Comparison of ENCODE assay signal across 12 mouse cellular contexts in the genomic region with DNA sequence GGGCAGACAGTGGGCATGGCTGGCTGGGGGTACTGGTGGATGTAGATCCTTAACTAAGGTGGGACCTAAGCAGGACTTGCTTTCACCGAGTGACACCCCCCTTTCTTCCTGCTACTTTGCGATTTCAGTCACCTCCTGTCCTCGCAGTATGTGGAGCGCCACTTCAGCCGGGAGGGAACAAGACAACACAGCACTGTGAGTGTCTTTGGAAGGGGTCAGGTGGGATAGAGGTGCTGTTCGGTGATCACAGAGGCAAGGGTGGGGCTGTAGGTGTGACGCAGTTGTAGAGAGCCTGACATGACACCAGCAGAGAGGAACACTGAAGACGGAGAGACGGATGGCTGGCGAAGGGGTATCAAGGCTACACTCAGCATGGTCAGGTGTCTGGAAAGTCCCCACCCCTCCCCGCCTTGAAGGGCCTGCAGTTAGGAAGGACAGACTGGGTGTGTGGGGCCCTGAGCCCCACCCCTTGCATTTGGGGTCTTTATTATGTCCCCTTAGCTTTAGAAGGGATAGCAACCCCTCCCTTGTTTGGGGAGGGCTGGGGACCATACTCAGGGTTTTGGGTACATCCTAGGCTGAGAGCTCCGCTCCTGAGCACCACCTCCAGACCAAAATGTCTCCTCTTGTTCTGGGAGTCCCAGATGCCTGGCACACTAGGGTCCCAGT. TPM values are rescaled to one million over a fixed set of nuclear protein-coding genes. Genes with fewer than 3 reads are reported as not detected.
DNase-seq lines count a peak whose midpoint lies in the region; ATAC-seq and TF ChIP-seq lines count a peak whose summit lies in the region.
"Had no signal": no experiment of that assay in that cellular context is flagged by ENCODE, and none has a peak within 500 bp of the region (broad histone marks: within the 10 kb centered on the region; RNA-seq: fewer than 3 reads in every experiment).

No protein-coding gene starts in this region.

- H3K4me1 ChIP-seq in heart, embryonic 13.5 days: peaks cover 33% of the 10 kb centered on the region
- peaks cover 4% of the 10 kb centered on the region; the same call in 1 of the 2 replicates for H3K4me1 ChIP-seq in heart, adult 2 months (ENCODE audit: control insufficient read depth, insufficient read depth, low read length)
- H3K4me1 ChIP-seq in midbrain, embryonic 13.5 days (replicated peaks): peaks cover 62% of the 10 kb centered on the region
- H3K4me1 ChIP-seq in midbrain, embryonic 15.5 days: peaks cover 40% of the 10 kb centered on the region
- peaks cover 40% of the 10 kb centered on the region for H3K4me1 ChIP-seq in embryonic facial prominence, embryonic 12.5 days
- H3K4me1 ChIP-seq in limb, embryonic 15.5 days: peaks cover 30% of the 10 kb centered on the region

- DNase-seq in heart, adult 2 months: no peak
- DNase-seq in thymus, adult 18-20 months: no peak
- DNase-seq: kidney, adult 8-10 months had no signal

- TF ChIP-seq POLR2A in heart, adult 2 months (IDR thresholded peaks at IDR 0.05; ENCODE audit: insufficient read depth, low read depth, low read length): no peak

- intact Hi-C loops in heart, adult 2 months (cut with DNase I): loop anchor here (5.0 kb wide), 1 partner anchor 222 kb away; no protein-coding TSS in a partner anchor

- no peaks in the 10 kb centered on the region for H3K9me3 ChIP-seq in heart, embryonic 13.5 days
- no peaks in the 10 kb centered on the region for H3K9me3 ChIP-seq in midbrain, embryonic 13.5 days
- H3K9me3 ChIP-seq in midbrain, embryonic 15.5 days: no peaks in the 10 kb centered on the region
- H3K9me3 ChIP-seq in embryonic facial prominence, embryonic 12.5 days: no peaks in the 10 kb centered on the region
- no peaks in the 10 kb centered on the region for H3K9me3 ChIP-seq in limb, embryonic 15.5 days
- H3K9me3 ChIP-seq: liver, embryonic 15.5 days; megakaryocyte, embryonic 14.5 days had no signal

- WGBS in heart, embryonic 13.5 days: 65% methylated on average over 12 of the region's 12 CpGs
- whole genome bisulfite sequencing in heart, adult 2 months: 78% methylated on average over 12 of the region's 12 CpGs
- WGBS in midbrain, embryonic 13.5 days: 87% methylated on average over 12 of the region's 12 CpGs
- 88% methylated on average over 12 of the region's 12 CpGs for WGBS in midbrain, embryonic 15.5 days
- WGBS in embryonic facial prominence, embryonic 12.5 days: 80% methylated on average over 12 of the region's 12 CpGs
- WGBS in limb, embryonic 15.5 days: 75% methylated on average over 12 of the region's 12 CpGs

- no peak for ATAC-seq in heart, embryonic 13.5 days (ENCODE audit: extremely low read depth, insufficient number of reproducible peaks, low FRiP score, low TSS enrichment)
- no peak for ATAC-seq in midbrain, embryonic 13.5 days
- ATAC-seq in midbrain, embryonic 15.5 days (replicated peaks): no peak
- no peak for ATAC-seq in embryonic facial prominence, embryonic 12.5 days (ENCODE audit: insufficient number of reproducible peaks, insufficient read depth, low FRiP score, low TSS enrichment)
- no peak for ATAC-seq in limb, embryonic 15.5 days (ENCODE audit: insufficient number of reproducible peaks, low FRiP score, low TSS enrichment, low read depth)

- no peak for TF ChIP-seq CTCF in heart, adult 2 months (IDR thresholded peaks at IDR 0.05)

- peaks cover 22% of the 10 kb centered on the region for H3K27me3 ChIP-seq in heart, embryonic 13.5 days (replicated peaks)
- H3K27me3 ChIP-seq in heart, adult 2 months (ENCODE audit: control insufficient read depth, insufficient read depth, low read length): no peaks in the 10 kb centered on the region
- no peaks in the 10 kb centered on the region for H3K27me3 ChIP-seq in midbrain, embryonic 13.5 days
- no peaks in the 10 kb centered on the region for H3K27me3 ChIP-seq in midbrain, embryonic 15.5 days (replicated peaks)
- H3K27me3 ChIP-seq in embryonic facial prominence, embryonic 12.5 days: 0 out of 2 replicates have a peak, but pooled peaks cover 4% of the 10 kb centered on the region
- H3K27me3 ChIP-seq in limb, embryonic 15.5 days: no peaks in the 10 kb centered on the region

- H3K4me3 ChIP-seq in heart, embryonic 13.5 days: no peak overlapping the region
- no peak overlapping the region for H3K4me3 ChIP-seq in heart, adult 2 months
- no peak overlapping the region for H3K4me3 ChIP-seq in midbrain, embryonic 13.5 days (replicated peaks)
- no peak overlapping the region for H3K4me3 ChIP-seq in midbrain, embryonic 15.5 days
- H3K4me3 ChIP-seq in embryonic facial prominence, embryonic 12.5 days: no peak overlapping the region
- H3K4me3 ChIP-seq in limb, embryonic 15.5 days: no peak overlapping the region
- H3K4me3 ChIP-seq: liver, embryonic 15.5 days; megakaryocyte, embryonic 14.5 days; myocyte had no signal

- H3K36me3 ChIP-seq in heart, embryonic 13.5 days: no peaks in the 10 kb centered on the region
- H3K36me3 ChIP-seq in heart, adult 2 months (ENCODE audit: control insufficient read depth, insufficient read depth, low read length): no peaks in the 10 kb centered on the region
- H3K36me3 ChIP-seq in midbrain, embryonic 13.5 days: no peaks in the 10 kb centered on the region
- H3K36me3 ChIP-seq in midbrain, embryonic 15.5 days (replicated peaks): no peaks in the 10 kb centered on the region
- no peaks in the 10 kb centered on the region for H3K36me3 ChIP-seq in embryonic facial prominence, embryonic 12.5 days
- H3K36me3 ChIP-seq in limb, embryonic 15.5 days: no peaks in the 10 kb centered on the region
- H3K36me3 ChIP-seq: liver, embryonic 15.5 days had no signal

- H3K27ac ChIP-seq in heart, embryonic 13.5 days (replicated peaks): peak overlapping the region; percentile 59
- H3K27ac ChIP-seq in heart, adult 2 months: no peak overlapping the region
- H3K27ac ChIP-seq in midbrain, embryonic 13.5 days: peak overlapping the region; percentile 39
- H3K27ac ChIP-seq in midbrain, embryonic 15.5 days: no peak overlapping the region
- H3K27ac ChIP-seq in embryonic facial prominence, embryonic 12.5 days: peak overlapping the region; percentile 38; the same call in 1 of the 2 replicates
- 0 out of 2 replicates have a peak overlapping the region, but pooled peaks have one; percentile 0 for H3K27ac ChIP-seq in limb, embryonic 15.5 days
- H3K27ac ChIP-seq: liver, embryonic 15.5 days had no signal

- peak overlapping the region; percentile 61 for H3K9ac ChIP-seq in heart, embryonic 13.5 days
- no peak overlapping the region for H3K9ac ChIP-seq in heart, adult 2 months (ENCODE audit: low read depth, low read length)
- H3K9ac ChIP-seq in midbrain, embryonic 13.5 days (replicated peaks): 0 out of 2 replicates have a peak overlapping the region, but pooled peaks have one; percentile 3
- H3K9ac ChIP-seq in midbrain, embryonic 15.5 days: no peak overlapping the region
- no peak overlapping the region for H3K9ac ChIP-seq in embryonic facial prominence, embryonic 12.5 days
- no peak overlapping the region for H3K9ac ChIP-seq in limb, embryonic 15.5 days
- H3K9ac ChIP-seq: liver, embryonic 15.5 days had no signal

- no peak for TF ChIP-seq EP300 in heart, adult 2 months (IDR thresholded peaks at IDR 0.05; ENCODE audit: insufficient read depth, low read depth, low read length)

- peak overlapping the region; percentile 32 for H3K4me2 ChIP-seq in heart, embryonic 13.5 days
- no peak overlapping the region for H3K4me2 ChIP-seq in midbrain, embryonic 13.5 days (replicated peaks)
- no peak overlapping the region for H3K4me2 ChIP-seq in midbrain, embryonic 15.5 days
- no peak overlapping the region for H3K4me2 ChIP-seq in embryonic facial prominence, embryonic 12.5 days (replicated peaks)
- H3K4me2 ChIP-seq in limb, embryonic 15.5 days: no peak overlapping the region
- H3K4me2 ChIP-seq: liver, embryonic 15.5 days had no signal

- H3K79me2 ChIP-seq in heart, adult 2 months (replicated peaks; ENCODE audit: control insufficient read depth, insufficient read depth, low read length): no peaks in the 10 kb centered on the region

RNA-seq across cellular contexts. Expression of a gene that starts 8.9 kb away (rescaled TPM):
- polyA plus RNA-seq in heart, embryonic 13.5 days (2015; fragmentation: Nextera tagmentation; extraction: Ambion mirVana): 6.7 and 7.3 TPM in 2 replicates
- total RNA-seq in heart, adult 2 months (2021): 1 to 10 TPM; 3.4 to 4.9 TPM
- 10.1 and 12.5 TPM in 2 replicates for polyA plus RNA-seq in heart, adult 2 months (2012; rRNA removed)
- polyA plus RNA-seq in midbrain, embryonic 13.5 days (2015; fragmentation: Nextera tagmentation; extraction: Ambion mirVana): 31.8 and 32.8 TPM in 2 replicates
- polyA plus RNA-seq in midbrain, embryonic 15.5 days (2015; fragmentation: Nextera tagmentation; extraction: Ambion mirVana): 34.4 and 40.4 TPM in 2 replicates
- 23.2 and 25.0 TPM in 2 replicates for polyA plus RNA-seq in embryonic facial prominence, embryonic 12.5 days (2016; fragmentation: Nextera tagmentation; extraction: Ambion mirVana)
- 5.1 and 6.0 TPM in 2 replicates for polyA plus RNA-seq in limb, embryonic 15.5 days (2015; fragmentation: Nextera tagmentation; extraction: Ambion mirVana)
- total RNA-seq: CH12.LX had no signal

RNA-seq across cellular contexts. Expression of a gene that starts 49.4 kb away (rescaled TPM):
- polyA plus RNA-seq in heart, embryonic 13.5 days (2015; fragmentation: Nextera tagmentation; extraction: Ambion mirVana): 46.5 and 50.3 TPM in 2 replicates
- total RNA-seq in heart, adult 2 months (2021): 10 to 100 TPM; 19.4 to 23.4 TPM
- 12.9 and 26.4 TPM in 2 replicates for polyA plus RNA-seq in heart, adult 2 months (2012; rRNA removed)
- 49.6 and 53.3 TPM in 2 replicates for polyA plus RNA-seq in midbrain, embryonic 13.5 days (2015; fragmentation: Nextera tagmentation; extraction: Ambion mirVana)
- 36.9 TPM in 2 replicates for polyA plus RNA-seq in midbrain, embryonic 15.5 days (2015; fragmentation: Nextera tagmentation; extraction: Ambion mirVana)
- polyA plus RNA-seq in embryonic facial prominence, embryonic 12.5 days (2016; fragmentation: Nextera tagmentation; extraction: Ambion mirVana): 103 and 105 TPM in 2 replicates
- 46.3 and 57.6 TPM in 2 replicates for polyA plus RNA-seq in limb, embryonic 15.5 days (2015; fragmentation: Nextera tagmentation; extraction: Ambion mirVana)
- total RNA-seq: CH12.LX had no signal

Comparison
In these comparisons a context has a peak if more than half of its experiments do, and no peak if none do; other contexts are left out.
1. H3K27ac ChIP-seq: peak in heart, embryonic 13.5 days (single experiment), midbrain, embryonic 13.5 days (single experiment), embryonic facial prominence, embryonic 12.5 days (single experiment) and limb, embryonic 15.5 days (single experiment); none in heart, adult 2 months (single experiment) and midbrain, embryonic 15.5 days (single experiment).
2. H3K9ac ChIP-seq: peak in heart, embryonic 13.5 days (single experiment) and midbrain, embryonic 13.5 days (single experiment); none in heart, adult 2 months (single experiment), midbrain, embryonic 15.5 days (single experiment), embryonic facial prominence, embryonic 12.5 days (single experiment) and limb, embryonic 15.5 days (single experiment).